Mouse (Mus musculus) ovary, adult 18-20 months (tissue): ENCODE results near the gene Kansl2.

Experiments
- DNase-seq: peaks from one replicate; pipeline ENCODE4 v3.0.0; 2022; ENCODE audit warnings: low spot score, mixed read lengths

Kansl2 gene

DNA sequence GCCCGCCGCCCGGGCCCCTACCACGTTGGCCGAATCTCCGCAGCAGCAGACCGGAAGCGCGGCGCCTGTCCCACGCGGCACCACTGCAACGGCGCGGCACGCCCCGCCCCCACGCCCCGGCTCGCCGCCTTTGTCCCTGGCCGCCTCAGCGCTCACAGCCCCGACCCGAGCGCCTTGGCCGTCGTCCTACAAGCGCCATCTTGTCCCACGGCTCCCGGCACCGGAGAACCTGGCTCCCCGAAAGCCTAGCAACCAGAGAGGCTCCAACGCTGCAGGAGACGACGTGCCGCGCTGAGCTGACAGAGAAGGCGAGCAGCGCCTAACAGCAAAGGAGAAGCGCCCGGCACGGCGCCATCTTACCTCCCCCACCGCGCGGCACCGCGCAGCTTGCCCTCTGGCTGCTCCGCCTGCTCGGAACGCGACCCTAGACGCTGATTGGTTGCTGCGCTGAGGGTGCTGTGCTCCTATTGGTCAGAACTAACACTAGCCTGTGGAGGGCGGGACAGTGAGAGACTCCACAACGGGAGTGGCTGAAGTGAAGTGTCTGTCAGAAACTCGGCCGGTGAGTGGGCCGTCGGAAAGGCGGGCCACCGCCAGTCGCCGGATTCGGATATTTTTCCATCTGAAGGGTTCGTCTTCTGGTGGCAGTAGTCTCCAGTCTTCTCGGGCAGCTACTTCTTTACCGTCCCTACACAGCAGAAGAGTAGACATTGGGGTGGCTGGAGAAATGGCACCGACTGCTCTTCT lies at the start of gene Kansl2:
Gene Kansl2 (minus strand): TSS at position 384 of the 747 bp plus-strand sequence.
- peak; percentile 98 for DNase-seq

DNA sequence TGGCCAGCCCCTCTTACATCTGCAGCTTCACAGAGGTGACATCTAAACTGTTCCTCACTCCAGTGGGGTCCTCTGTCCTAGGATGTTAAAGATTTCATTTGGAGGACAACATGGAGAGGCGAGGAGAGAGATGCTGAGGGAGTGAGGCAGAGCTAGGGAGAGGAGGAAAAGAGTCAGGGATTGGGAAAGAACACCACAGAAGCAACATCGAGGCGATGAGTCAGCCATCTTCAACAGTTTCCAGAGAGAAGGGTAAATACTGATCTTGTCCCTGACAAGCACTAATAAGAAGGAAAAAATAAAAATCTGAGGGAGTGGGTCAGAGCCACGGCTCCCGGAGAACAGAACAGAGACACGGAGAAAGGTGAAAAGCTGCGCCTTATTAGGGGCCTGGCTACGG lies 48.9 kb upstream of the Kansl2 start:
- no peak for DNase-seq

DNA sequence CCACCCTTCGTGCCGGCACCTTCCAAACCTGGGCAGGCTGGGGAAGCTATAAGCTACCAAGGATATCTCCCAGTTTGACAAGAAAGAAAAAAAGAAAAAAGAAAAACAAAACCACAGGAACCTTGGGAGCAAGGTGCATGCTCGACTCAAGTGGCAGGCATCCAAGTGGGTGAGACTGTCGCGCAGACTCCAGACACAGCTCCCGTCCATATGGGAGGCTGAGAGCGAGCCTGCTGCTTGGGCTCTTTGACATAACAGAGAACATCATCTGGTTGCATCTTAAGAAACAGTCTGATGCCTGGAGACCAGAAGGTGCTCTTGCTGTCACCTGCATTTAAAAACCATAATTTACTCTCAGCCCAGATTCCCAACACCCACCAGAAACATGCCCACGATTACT lies 48.3 kb upstream of the Kansl2 start:
- no peak for DNase-seq

DNA sequence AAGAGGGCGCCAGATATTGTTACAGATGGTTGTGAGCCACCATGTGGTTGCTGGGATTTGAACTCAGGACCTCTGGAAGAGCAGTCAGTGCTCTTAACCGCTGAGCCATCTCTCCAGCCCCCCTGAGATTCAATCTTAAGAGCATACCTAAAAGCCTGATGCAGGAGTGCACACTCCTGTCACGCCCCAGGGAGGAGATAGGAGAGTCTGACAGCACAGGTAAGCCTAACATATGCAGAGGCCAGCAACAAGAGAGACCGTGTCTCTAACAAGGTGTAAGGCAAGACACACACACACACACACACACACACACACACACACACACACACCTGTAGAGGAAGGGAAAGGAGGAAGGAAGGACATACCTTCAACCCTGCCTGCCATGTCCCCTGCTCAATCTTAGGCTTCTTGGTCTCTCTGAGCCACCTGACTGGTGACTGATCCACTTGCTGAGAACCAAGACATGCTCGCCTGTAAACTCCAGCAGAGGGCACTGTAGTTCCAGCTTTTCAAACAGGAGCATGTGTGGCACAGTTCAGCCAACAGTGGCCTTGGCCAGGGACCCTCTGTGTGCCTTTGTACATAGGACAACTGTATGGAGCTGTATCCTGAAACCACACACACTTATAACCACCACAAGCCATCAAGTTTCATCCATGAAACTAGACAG lies 45.9 kb upstream of the Kansl2 start:
- DNase-seq, result no peak

DNA sequence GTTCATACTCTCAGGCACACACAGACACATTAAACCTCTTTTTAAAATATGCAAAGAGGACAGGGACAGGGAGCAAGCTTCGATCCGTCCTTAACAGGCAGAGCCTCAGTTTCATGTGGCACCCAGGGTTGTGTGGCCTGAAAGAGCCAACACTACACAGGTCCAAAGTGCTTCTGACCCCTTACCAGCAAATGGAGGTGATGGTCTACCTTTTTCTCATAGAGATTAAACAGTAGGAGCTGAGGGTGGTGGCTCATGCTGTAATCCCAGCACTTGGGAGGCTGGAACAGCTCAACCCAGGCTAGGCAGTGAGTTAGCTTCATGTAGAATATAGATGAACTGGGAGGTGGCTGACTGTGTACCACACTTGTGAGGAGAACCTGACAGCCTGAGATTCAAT lies 45.2 kb upstream of the Kansl2 start:
- no peak for DNase-seq

DNA sequence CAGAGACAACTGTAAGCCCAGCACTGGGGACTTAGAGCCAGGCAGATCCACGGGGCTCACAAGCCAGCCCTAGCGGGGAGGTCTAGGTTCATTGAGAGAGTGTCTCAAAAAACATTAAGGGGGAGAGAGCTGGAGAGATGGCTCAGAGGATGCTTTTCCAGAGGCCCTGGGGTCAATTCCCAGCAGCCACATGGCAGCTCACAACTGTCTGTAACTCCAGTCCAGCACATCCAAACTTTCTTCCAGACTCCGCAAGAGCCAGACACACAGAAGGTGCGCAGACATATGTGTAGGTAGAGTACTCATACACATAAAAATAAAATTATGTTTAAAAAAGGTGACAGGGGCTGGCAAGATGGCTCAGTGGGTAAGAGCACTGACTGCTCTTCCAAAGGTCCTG lies 39.2 kb upstream of the Kansl2 start:
- DNase-seq, result no peak

DNA sequence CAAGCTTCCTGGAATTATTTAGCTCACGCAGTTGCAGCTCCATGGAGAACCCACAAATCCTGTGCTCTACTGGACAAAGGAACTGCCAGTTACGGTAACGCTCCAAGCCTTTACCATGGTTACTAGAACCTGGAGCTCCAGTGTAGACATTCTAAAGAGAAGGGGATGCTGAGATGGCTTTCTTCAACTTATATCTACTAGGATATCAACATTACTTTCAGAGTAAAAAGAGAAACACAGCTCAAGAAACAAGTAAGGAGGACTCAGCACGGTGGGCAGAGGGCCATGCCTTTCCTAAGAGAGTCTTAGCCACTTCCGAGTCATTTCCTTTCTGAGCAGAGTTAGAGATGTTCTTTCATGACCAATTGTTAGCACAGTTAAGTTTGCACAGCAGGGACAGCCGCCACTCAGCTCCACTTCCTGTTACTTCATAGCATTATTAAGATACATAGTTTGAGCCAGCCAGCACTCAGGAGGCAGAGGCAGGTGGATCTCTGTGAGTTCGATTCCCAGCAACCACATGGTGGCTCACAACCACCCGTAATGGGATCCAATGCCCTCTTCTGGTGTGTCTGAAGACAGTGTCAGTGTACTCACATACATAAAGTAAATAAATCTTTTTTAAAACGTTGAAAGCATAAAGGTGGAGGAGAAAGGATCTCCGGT lies 36.9 kb upstream of the Kansl2 start, which contains the start of the genes Ccnt1 and 4930415O20Rik:
Gene Ccnt1 (minus strand): TSS at position 51 of the 666 bp plus-strand sequence.
Gene 4930415O20Rik (plus strand): TSS at position 132 of the 666 bp plus-strand sequence.
- no peak for DNase-seq

DNA sequence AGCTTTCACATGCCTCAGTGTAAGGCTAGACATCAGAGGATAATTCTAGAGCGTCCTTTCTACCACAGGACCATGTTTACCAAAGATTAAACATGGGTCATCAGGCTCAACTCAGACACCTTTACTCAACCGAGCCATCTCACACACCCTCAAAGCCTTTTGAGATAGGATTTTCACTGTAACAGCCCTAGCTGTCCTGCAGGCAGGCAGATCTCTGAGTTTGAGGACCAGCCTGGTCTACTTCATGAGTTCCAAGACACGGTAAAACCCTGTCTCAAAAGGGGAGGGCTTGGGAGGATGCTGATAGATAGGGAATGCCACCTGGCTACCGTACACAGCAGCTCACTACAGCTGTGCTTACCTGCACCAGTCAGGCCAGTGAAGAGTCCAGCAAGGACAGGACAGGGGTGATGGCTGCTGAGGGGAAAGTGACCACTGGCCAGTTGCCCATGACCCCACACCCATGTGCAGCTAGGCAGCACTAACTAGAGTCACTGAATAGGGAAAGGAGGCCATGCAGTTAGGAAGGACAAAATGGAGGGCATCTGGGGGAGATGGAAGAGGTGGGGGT lies 35.8 kb upstream of the Kansl2 start:
- DNase-seq, result no peak

DNA sequence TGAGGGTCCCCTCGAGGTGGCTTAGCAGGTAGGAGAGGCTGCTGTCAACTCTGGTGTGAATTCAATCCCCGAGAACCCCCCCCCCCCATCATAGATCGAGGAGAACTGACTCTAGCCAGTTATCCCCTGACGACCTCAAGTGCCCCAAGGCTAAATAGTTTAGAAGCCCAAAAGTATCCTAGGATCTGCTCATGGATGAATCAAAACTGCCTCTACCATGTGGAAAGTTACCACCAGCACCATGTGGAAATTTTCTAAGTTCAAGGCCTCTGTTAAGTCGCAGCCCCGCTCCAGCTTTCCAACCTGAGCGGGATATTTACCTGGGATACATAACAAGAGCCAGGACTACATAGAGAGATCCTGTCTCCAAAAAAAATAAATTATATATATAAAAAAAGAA lies 35.2 kb upstream of the Kansl2 start:
- no peak for DNase-seq

DNA sequence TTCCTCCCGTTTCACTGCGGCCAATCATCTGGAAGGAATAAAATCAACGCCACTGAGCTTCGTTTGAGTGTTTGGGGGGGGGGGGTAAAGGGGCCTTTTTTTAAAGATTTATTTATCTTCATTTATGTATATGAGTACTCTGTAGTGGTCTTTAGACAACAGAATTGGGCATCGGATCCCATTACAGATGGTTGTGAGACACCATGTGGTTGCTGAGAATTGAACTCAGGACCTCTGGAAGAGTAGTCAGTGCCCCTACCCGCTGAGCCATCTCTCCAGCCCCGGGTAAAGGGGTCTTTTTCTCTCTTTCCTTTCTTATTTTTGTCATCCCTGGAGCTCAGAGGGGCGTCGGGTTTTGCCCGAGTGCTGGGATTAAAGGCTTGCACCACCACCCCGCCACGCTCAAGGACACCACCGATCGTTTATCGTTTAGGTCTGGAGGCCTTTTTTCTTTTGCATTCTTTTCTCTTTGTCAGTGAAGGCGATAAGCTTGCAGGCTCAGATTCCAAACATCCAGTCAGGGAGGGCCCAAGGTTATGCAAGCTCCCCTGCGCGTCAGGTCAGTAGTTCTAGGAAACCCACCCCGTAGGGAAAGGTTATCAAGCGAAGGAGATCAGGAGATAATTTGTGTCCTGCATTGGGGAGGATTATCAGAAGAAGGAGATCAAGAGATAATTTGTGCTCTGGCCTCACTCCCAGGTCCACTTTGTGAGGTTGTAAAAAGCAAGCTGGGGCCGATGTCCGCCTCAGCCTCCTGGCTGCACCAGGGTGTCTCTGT lies 34.4 kb upstream of the Kansl2 start:
- DNase-seq, result peak; percentile 59

DNA sequence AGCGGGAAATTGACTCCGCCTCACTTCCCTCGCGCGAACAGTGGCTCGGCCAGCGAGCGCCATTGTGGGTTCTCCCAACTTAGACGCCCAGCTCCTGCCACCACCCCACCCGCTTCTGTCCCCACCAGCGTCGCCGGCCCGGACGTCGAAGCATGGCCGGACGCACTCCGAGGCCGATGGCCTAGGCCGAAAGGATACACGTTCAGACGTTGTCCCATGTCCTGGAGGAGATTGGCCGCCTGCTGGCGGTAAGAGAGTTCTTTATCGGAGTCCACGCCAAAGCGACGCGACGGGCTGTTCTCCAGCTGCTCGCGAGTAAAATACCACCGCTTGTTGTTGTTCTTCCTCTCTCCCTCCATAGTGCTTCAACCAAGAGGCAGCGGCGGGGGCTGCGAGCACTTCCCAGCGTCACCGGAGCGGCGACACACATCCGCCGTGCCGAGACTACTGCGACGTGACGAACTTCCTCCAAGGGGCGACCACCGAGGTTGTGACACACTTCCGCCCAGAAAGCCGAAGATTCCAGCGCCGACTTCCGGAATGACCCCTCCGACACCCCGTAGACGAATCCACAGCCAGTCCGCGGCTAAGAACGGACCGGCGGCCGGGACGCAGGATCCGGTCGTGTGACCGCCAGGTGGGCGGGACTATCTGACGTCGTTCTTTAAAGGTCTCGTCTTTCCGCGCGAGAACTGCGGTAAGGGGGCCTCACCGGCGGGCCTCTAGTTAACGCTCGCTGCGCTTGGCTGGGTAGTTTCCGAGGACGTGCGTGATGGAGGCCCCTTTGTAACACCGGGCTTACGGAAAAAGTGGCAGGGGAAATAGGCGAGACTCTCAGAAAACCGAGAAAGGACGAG lies 33.4 kb upstream of the Kansl2 start:
- DNase-seq, result peak; percentile 99

DNA sequence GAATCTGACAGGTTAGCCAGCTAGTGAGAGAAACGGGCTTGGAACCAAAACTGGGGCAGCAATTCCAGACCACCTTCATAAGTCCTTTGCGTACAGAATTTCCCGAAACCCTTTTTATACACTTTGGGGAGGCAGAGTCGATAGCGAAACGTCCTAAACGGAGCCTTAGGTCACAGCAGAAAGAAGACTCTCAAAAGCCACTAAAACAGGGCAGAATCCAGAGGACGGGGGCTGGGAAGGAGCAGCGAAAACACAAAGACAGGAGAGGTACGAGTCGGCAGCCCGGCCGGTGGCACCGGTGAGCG lies 32.9 kb upstream of the Kansl2 start:
- DNase-seq, result no peak

DNA sequence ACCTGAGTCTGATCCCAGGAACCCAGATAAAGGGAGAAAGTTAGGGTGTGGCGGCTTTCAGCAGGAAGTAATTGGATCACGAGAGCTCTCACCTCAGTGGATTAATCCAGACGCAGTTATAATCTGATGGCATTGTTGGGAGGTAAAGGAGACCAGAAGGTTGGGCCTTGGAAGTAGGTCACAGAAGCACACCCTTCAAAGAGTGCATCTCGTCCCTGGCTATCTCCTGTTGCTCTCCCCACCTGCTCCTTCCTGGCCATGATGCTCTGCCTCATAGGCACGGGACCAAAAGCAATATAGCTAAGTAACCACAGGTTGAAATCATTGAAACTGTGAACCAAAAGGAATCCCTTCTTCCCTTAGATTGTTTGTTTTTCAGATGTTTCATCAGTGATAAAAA lies 23.1 kb upstream of the Kansl2 start:
- no peak for DNase-seq

DNA sequence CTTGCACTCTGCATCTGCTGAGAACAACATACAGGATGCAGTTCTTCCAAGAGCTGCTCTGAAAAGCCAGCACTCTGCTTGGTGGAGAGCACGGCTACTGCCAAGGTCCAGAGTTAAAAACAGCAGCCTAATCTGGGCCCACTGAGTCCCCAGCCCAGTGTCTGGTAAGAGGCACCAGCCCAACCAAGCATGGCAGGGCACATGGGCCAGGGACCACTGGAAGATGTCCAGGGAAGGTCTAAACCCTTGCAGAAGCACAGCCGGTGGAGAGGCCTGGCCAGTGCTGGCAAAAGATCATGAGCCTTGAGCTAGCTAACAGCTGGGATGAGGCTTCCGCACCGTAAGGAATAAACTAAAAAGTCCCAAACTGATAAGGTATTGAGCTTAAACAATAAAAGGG lies 21.8 kb upstream of the Kansl2 start:
- no peak for DNase-seq

DNA sequence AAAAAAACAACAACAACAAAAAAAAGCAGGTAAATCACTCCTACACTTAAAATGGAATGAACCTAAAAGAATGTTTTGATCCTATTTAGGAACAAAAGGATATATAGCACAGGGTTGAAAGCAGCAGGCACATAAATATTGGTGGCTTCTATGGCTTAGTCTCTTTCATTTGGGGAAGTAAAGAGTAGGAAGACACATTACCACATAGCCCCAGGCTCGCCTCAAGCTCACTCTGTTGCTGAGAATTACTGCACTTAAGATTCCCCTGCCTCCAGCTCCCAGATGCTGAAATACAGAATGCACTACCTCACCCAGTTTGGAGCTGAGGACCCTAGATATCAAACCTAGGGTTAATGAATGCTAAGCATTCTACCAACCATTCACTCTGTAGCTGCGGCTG lies 18.7 kb upstream of the Kansl2 start:
- DNase-seq, result no peak

DNA sequence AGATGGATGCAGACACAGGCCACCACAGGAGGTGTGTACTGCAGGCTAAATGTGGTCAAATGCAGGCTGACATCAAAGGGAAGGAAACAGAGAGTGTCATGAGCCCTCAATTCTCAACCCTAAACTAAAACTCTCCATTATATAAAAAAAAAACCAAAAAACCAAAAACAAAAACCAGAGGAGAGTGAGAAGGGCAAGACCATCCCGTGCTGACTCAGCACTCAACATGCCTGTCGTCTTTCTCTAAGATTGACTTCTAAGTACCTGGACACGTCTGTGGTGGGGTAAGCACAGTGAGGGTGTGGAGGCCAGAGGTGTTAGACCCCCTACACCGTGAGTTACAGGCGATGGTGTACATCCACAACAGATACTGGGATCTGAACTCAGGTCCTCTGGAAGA lies 12.8 kb upstream of the Kansl2 start:
- no peak for DNase-seq

DNA sequence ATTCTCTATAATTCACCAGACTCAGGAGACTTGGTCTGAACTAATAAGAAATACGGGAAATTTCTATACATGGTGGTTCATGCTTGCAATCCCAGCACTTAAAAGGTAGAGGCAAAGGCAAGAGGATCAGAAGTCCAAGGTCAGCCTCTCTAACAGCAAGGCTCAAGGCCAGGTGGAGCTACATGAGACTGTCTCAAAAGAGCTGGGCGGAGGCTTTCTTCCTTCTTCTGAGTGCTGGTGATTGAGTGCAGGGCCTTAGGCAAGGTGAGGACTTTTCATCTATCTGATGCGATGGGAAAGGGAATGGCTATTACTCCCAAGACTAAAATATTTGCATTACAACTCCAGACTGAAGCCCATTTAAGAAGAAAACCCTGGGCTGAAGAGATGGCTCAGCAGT lies 11.1 kb upstream of the Kansl2 start:
- no peak for DNase-seq

DNA sequence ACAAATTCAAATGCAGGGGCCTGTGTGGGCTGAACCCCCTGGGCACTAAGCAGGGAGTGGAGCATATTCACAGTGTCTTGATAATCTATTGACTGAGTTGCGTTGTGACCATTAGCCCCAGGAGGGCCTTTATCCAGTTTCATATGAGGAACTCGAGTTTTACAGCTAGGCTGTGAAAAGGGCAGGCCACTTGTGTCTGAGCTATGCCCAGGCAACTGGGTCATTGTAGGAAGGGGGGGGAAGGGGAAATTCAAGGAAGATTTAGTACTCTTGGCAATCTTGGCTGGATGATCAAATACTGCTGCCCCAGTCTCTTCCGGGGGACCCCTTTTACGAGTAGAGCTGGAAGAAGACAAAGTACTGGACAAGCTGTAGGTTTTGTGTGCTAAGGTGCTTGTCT lies 9.3 kb upstream of the Kansl2 start:
- DNase-seq, result no peak

DNA sequence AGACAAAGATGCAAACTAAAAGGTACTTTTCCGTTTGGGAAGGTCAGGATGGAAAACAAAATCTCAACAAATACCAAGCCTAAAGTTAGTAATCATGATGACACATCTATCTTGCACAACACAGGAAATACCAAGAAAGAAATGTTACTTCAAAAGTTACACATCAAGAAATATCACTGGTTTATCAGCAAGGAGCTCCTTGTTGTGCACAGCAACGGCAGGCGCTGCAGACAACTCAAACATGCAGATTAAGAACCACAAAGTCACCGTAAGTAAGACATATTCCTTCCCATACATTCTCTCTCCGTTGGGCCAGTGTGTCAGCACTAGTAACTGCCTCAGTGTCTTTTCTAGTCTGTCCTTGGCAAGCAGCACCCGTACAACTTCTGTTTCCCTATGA lies 7.0 kb upstream of the Kansl2 start:
- no peak for DNase-seq

DNA sequence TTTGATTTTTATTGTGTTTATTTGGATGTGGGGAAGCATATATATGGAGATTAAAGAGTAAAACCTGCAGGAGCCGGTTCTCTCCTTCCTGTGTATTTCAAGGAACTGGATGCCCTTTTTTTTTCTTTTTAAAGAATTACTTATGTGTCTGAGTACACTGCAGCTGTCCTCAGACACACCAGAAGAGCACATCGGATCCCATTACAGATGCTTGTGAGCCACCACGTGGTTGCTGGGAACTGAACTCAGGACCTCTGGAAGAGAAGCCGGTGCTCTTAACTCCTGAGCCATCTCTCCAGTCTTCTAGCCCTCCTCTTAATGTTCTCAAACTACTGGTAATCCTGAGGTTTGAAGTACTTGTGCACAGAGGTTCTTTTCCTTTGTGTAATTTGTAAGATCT lies 3.9 kb upstream of the Kansl2 start:
- DNase-seq, result no peak

DNA sequence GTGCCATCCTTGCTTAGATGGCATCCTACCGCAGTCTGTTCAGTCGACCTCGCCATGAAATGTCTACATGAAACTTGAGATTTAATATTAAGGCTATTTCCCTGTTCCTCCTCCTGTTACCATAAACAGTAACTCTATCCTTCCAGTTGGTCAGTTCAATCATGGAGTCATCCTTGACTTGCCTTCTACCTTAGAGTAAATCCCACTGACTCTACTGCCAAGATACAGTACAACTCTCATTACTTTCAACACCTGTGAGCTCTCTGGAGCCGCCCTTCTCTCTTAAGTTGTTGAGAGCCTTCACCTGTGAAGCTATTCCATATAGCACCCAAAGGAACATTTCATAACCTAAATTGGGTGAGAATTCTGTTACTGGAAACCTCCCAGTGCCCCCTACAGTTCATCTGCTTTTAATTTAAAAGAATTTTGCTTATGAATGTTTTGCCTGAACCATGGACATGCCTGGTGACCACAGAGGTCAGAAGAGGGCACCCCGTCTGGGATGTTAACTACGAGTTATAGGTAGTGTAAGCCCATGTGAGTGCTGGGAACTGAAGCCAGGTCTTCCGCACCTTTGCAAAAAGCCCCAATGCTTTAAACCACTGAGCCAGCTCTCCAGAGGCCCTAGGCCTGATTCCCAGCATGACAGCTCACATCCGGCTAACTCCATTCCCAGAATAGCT lies 2.9 kb upstream of the Kansl2 start:
- no peak for DNase-seq
